Mouse (Mus musculus) limb, embryonic 11.5 days (tissue): ENCODE measurements around the gene Csf3r. TPM values are rescaled to one million over a fixed set of nuclear protein-coding genes. Genes with fewer than 3 reads are reported as not detected.
A peak's percentile ranks its signal among the peaks of the same experiment; 100 is the strongest.
"Not testable (repeated sequence)": the region's sequence is repeated elsewhere in the genome, so short reads cannot be mapped to it uniquely, and the experiment has no call there.

Experiments used
- ATAC-seq: fragments of 200-750 bp; cut with Nextera tagmentation; 2 replicates; pipeline ENCODE4 v1.8.0; 2017; ENCODE audit warnings: low read depth; ENCODE audit not compliant: insufficient number of reproducible peaks, low FRiP score, low TSS enrichment
- DNase-seq: peaks from one replicate; pipeline ENCODE4 v3.0.0-alpha.2; 2015; ENCODE audit warnings: low spot score
- H3K27ac ChIP-seq: fragments of 300-500 bp; sonication (generic); replicated peaks from 2 replicates; pipeline ENCODE4 v1.5.1; 2014; ENCODE audit warnings: low read depth, mild to moderate bottlenecking, low read length
- H3K27me3 ChIP-seq: fragments of 300-500 bp; sonication (generic); 2 replicates; pipeline ENCODE4 v1.6.1; 2014; ENCODE audit warnings: mild to moderate bottlenecking, low read length, mixed read lengths; ENCODE audit not compliant: control insufficient read depth, insufficient read depth
- H3K36me3 ChIP-seq: fragments of 300-500 bp; sonication (generic); 2 replicates; pipeline ENCODE4 v1.6.1; 2014; ENCODE audit warnings: mild to moderate bottlenecking, low read length, moderate library complexity, mixed read lengths; ENCODE audit not compliant: control insufficient read depth, insufficient read depth
- H3K4me1 ChIP-seq: fragments of 300-500 bp; sonication (generic); 2 replicates; pipeline ENCODE4 v1.6.1; 2014; ENCODE audit warnings: low read length, mixed read lengths; ENCODE audit not compliant: control insufficient read depth, insufficient read depth
- H3K4me2 ChIP-seq: fragments of 300-500 bp; sonication (generic); 2 replicates; pipeline ENCODE4 v1.6.1; 2014; ENCODE audit warnings: low read depth, mild to moderate bottlenecking, moderate library complexity; ENCODE audit not compliant: severe bottlenecking
- H3K4me3 ChIP-seq: fragments of 300-500 bp; sonication (generic); 2 replicates; pipeline ENCODE4 v1.5.1; 2014; ENCODE audit warnings: low read depth, low read length
- H3K9ac ChIP-seq: fragments of 300-500 bp; sonication (generic); 2 replicates; pipeline ENCODE4 v1.6.1; 2014; ENCODE audit warnings: mild to moderate bottlenecking, low read length
- H3K9me3 ChIP-seq: fragments of 300-500 bp; sonication (generic); 2 replicates; pipeline ENCODE4 v1.6.1; 2016; ENCODE audit warnings: low read length; ENCODE audit not compliant: control insufficient read depth
- WGBS: fragments of 180-500 bp; shearing (Covaris S2); extraction: QIAGEN DNeasy Blood & Tissue Kit; methylation state at CpG from one replicate; pipeline ENCODE4 v1.1.7; 2014; 5-methylcytosine and 5-hydroxymethylcytosine counted together
- polyA plus RNA-seq: library from polyadenylated mRNA; unstranded; fragments of >200 nt; fragmentation: Nextera tagmentation; extraction: Ambion mirVana; gene quantifications from 2 replicates; pipeline ENCODE4 v1.2.1, GENCODE M21; 2014

Gene Csf3r
- 0.20 and 0.40 TPM in 2 replicates for polyA plus RNA-seq

DNA sequence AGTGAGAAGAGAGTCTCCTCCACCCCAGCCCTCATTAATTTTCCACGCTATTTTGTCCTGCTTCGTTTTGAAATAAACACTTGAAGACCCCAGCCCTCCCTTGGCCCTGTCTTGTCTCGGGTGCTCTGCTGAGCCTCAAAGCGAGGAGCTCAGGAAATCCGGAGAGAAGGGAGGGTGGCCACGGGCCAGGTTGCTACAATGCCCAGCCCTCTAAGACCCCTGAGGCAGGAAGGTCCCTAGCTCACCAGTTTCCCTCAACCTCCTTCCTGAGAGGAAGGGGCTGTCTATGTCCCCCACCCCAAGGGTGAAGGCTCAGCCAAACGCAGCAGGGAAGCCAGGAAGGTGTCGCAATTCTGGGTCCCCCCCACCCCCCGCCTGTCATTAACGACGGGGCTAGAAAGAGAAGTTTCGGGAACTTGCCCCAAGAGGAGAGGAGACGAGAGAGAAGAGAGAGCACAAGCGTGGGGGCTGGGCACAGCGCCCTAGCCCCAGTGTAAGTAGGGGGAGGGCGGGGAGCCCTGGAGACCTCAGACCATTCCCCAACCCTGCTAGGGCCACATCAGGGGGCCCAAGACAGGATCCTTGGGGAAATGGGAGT, at the start of gene Csf3r:
TSS of gene Csf3r (plus strand) at position 248 of the 598 bp plus-strand sequence.
- Histone ChIP-seq H3K36me3 (no peaks in the 10 kb centered on the region), H3K9me3 (no peaks in the 10 kb centered on the region), H3K27ac (no peak within 1 kb of the TSS), H3K4me2 (no peak within 1 kb of the TSS), H3K4me1 (no peaks in the 10 kb centered on the region), H3K4me3 (no peak within 1 kb of the TSS), H3K9ac (no peak within 1 kb of the TSS), H3K27me3 (0 out of 2 replicates have a peak, but pooled peaks cover 2% of the 10 kb centered on the region)
- 51% methylated on average over 16 of the region's 16 CpGs for WGBS
- DNase-seq (no peak), ATAC-seq (no peak)

DNA sequence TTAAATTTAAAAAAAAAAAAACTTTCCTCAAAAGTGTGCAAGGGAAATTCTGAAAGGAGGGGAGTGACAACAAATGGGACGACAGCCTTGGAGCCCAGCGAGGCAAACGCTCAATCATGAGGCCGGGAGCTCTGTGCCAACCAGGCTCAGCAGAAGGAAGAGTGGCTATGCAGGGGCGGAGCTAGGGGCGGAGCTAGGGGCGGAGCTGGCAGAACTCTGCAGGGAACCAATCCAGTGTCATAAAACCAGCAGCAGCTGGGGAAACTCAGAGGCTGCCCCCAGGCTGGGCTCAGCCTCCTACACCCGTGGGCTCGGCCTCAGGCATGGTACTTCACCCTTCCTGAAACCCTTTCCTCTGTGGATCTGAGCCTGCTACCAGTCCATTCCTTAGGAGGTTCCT, 46.6 kb upstream of the Csf3r start:
- H3K9ac ChIP-seq, result no peak overlapping the region
- no peaks in the 10 kb centered on the region for H3K36me3 ChIP-seq
- DNase-seq, result no peak
- no peak overlapping the region for H3K4me2 ChIP-seq
- ATAC-seq, result no peak
- H3K4me1 ChIP-seq, result no peaks in the 10 kb centered on the region
- WGBS, result 57% methylated on average over 9 of the region's 9 CpGs
- no peaks in the 10 kb centered on the region for H3K27me3 ChIP-seq
- no peak overlapping the region for H3K4me3 ChIP-seq
- H3K9me3 ChIP-seq, result no peaks in the 10 kb centered on the region
- no peak overlapping the region for H3K27ac ChIP-seq

DNA sequence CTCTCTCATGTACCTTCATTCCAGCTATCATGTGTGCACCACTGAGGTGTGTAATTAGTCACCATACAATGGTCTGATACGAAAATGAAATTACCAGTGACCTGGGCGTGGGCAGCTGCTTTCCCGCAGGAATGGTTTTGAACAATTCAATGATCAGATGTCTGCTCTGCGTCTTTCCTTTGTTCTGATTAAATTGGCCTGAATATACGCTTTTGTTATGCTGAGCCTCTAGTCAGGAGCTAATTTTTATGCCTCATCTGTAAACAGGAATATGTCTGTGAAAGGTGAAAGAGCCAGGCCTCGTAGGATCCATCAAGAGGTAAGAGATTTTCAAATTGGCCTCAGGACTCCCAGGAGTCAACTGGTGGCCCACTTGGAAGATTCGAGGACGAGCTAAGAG, 41.1 kb upstream of the Csf3r start:
- no peak overlapping the region for H3K27ac ChIP-seq
- H3K36me3 ChIP-seq, result no peaks in the 10 kb centered on the region
- no peak overlapping the region for H3K9ac ChIP-seq
- ATAC-seq (no peak), DNase-seq (no peak)
- no peaks in the 10 kb centered on the region for H3K4me1 ChIP-seq
- no peak overlapping the region for H3K4me3 ChIP-seq
- H3K27me3 ChIP-seq, result no peaks in the 10 kb centered on the region
- 91% methylated on average over 8 of the region's 8 CpGs for WGBS
- H3K9me3 ChIP-seq, result no peaks in the 10 kb centered on the region
- no peak overlapping the region for H3K4me2 ChIP-seq

DNA sequence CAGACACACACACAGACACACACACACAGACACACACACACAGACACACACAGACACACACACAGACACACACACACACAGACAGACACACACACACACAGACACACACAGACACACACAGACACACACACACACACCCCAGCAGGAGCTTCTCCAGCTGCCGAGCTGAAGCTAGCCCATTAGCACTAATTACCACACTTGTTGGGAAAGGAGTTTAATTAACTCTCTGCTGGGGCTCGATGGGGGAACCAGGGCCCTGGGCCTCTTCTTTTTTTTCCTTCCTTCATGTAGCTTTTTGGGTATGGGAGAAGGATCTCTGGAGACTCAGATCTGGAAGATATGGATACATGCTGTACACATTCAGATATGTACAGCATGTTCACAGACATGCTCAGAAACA, 38.6 kb upstream of the Csf3r start:
- 15% methylated on average over 2 of the region's 2 CpGs for WGBS
- not testable (repeated sequence) for H3K4me1 ChIP-seq, ATAC-seq, H3K4me3 ChIP-seq, H3K9ac ChIP-seq, H3K27me3 ChIP-seq, DNase-seq, H3K36me3 ChIP-seq, H3K4me2 ChIP-seq, H3K9me3 ChIP-seq, H3K27ac ChIP-seq

DNA sequence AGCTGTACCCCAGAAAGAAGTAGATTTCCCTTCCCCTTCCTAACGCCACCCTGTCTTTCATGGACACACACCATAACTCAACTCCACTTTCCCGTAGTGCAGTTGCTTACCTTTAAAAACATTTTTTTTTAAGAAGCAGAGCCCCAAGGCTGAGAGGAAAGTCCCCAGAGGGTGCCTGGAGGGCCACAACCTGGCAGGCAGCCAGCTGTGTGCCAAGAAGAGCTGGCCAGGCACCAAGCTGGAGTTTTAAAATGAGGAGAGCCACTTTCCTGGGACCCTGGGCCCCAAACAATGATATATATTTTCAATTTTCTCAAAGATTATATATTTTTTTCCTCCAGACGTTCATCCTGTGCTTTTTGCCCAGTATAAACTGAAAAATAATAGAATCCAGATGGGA, 37.3 kb upstream of the Csf3r start:
- Histone ChIP-seq H3K27me3 (no peaks in the 10 kb centered on the region), H3K4me1 (no peaks in the 10 kb centered on the region), H3K27ac (no peak overlapping the region), H3K4me2 (no peak overlapping the region), H3K9me3 (no peaks in the 10 kb centered on the region), H3K4me3 (no peak overlapping the region), H3K36me3 (no peaks in the 10 kb centered on the region), H3K9ac (no peak overlapping the region)
- ATAC-seq (no peak), DNase-seq (no peak)
- WGBS, result 64% methylated on average over 3 of the region's 3 CpGs

DNA sequence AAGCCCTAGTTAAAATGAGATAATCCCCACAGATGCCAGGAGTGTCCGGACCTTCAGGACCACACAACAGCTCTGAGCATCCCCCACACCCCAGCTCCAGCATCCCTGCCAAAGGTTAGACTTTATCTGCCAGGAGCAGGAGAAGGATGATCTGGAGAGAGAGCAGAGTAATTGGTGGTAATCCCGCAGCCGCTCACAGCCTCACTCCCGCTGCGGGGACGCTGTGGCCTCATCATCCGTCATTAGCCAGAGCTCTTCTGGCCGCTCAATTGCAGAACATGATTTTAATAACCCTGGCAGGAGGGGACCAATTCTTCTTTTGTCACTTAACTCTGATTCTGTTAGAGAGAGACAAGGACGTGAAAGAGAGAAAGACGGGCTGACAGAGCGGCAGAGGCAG, 35.3 kb upstream of the Csf3r start:
- Histone ChIP-seq H3K4me3 (no peak overlapping the region), H3K9me3 (no peaks in the 10 kb centered on the region), H3K27me3 (no peaks in the 10 kb centered on the region), H3K27ac (no peak overlapping the region), H3K9ac (no peak overlapping the region), H3K4me2 (no peak overlapping the region), H3K36me3 (no peaks in the 10 kb centered on the region), H3K4me1 (no peaks in the 10 kb centered on the region)
- DNase-seq (no peak), ATAC-seq (no peak)
- WGBS, result 49% methylated on average over 11 of the region's 11 CpGs

DNA sequence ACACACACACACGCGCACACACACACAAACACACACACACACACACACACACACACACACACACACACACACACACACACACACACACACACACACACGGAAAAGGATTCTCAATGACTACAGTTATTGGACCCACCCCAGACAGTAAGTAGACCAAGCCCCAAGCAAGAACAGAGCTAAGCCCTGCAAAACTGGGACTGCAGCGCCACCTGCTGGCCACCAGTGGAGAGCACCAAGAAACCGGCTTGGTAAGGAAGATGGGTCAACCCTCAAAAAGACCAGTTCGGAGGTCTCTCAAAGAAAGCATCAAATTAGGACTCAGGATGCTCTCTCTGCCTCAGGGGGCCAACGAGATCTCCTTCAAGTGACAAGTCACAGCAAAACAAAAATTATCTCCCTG, 34.2 kb upstream of the Csf3r start:
- Histone ChIP-seq H3K4me2 (no peak overlapping the region), H3K27me3 (no peaks in the 10 kb centered on the region), H3K9ac (no peak overlapping the region), H3K27ac (no peak overlapping the region), H3K4me3 (no peak overlapping the region), H3K36me3 (no peaks in the 10 kb centered on the region), H3K9me3 (no peaks in the 10 kb centered on the region), H3K4me1 (no peaks in the 10 kb centered on the region)
- no peak for ATAC-seq
- DNase-seq, result peak; percentile 85
- 36% methylated on average over 7 of the region's 7 CpGs for WGBS

DNA sequence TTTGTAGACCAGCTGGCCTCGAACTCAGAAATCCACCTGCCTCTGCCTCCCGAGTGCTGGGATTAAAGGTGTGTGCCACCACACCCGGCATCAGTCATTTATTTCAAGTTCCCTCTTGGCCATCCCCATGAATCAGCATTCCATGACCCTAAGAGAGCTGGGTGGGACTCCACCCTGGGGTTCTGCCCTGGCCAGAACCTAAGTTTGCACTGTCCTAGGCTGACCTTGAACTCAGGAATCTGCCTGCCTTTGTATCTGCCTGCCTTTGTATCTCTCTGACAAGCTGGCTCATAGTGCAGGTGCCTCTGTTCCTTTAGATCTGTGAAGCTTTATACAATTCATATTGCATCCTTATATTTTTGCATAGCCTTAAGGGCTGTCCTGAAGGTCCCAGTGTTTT, 32.1 kb upstream of the Csf3r start:
- Histone ChIP-seq H3K4me2 (no peak overlapping the region), H3K27ac (no peak overlapping the region), H3K4me1 (no peaks in the 10 kb centered on the region), H3K4me3 (no peak overlapping the region), H3K9me3 (no peaks in the 10 kb centered on the region; the same call in 1 of the 2 replicates), H3K9ac (no peak overlapping the region), H3K27me3 (no peaks in the 10 kb centered on the region), H3K36me3 (no peaks in the 10 kb centered on the region)
- WGBS, result 75% methylated on average over 3 of the region's 3 CpGs
- no peak for DNase-seq
- ATAC-seq, result no peak

DNA sequence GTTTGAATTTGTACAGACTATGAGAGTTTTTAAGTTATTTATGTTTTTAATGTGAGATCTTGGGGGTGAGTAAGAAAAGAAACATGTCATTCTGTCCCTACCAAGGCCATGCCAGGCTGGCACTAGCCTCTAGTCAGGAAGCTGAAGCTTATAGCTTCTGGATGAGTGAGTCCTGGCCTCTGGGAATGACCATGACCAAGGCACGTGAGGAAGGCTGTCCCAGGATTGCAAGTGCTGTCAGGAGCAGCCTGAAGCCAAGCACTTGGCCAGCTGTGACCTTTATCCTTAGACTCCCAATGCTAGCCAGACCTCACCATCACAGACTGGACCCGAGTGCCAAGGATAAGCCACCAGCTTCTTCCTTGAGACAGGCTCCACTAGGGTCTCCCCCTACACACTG, 31.4 kb upstream of the Csf3r start:
- no peaks in the 10 kb centered on the region for H3K36me3 ChIP-seq
- H3K27me3 ChIP-seq, result no peaks in the 10 kb centered on the region
- ATAC-seq (no peak), DNase-seq (no peak)
- no peaks in the 10 kb centered on the region; the same call in 1 of the 2 replicates for H3K9me3 ChIP-seq
- WGBS, result 65% methylated on average over 2 of the region's 2 CpGs
- H3K4me1 ChIP-seq, result no peaks in the 10 kb centered on the region
- no peak overlapping the region for H3K4me2 ChIP-seq
- no peak overlapping the region for H3K27ac ChIP-seq
- no peak overlapping the region for H3K4me3 ChIP-seq
- no peak overlapping the region for H3K9ac ChIP-seq
